Mouse (Mus musculus) cerebellum, postnatal 14 days (tissue): ENCODE data around the gene Tmem121.
A peak's percentile ranks its signal among the peaks of the same experiment; 100 is the strongest.

Experiments used
- DNase-seq, 2 experiments: peaks; one replicate each; pipeline ENCODE4 v3.0.0; 2021; ENCODE audit warnings: mixed read lengths in 2 of 2

Gene Tmem121

GRCm38 (mm10) chr12:113149341-113149740, 36.4 kb upstream of the Tmem121 start:
- DNase-seq: peak in 1 of 2 experiments; percentile 49

GRCm38 (mm10) chr12:113149896-113150295, 35.8 kb upstream of the Tmem121 start:
- no peak for DNase-seq

- DNase-seq: no peak
Measured at GRCm38 (mm10) chr12:113150591-113150990, 35.1 kb upstream of the Tmem121 start.

DNA sequence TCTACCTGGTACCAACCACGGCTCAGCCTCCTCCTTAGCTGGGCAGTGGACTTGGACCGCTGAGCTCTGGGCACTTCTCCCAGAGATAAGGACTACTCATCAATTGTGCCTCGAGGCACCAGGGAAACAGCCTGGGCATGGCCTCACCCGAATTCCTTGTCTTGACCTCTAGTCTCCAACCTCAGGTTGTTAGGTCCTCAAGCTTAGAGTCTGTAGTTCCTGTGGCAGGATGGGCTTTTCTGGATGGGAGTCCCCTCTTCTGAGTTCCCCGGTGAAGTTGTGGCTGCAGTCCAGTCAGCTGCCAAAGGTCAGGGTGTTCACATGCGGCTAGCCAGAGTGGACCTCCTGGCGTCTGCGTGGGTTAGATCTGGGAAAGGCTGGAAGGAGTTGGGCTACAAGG, 34.7 kb upstream of the Tmem121 start:
- no peak for DNase-seq

DNA sequence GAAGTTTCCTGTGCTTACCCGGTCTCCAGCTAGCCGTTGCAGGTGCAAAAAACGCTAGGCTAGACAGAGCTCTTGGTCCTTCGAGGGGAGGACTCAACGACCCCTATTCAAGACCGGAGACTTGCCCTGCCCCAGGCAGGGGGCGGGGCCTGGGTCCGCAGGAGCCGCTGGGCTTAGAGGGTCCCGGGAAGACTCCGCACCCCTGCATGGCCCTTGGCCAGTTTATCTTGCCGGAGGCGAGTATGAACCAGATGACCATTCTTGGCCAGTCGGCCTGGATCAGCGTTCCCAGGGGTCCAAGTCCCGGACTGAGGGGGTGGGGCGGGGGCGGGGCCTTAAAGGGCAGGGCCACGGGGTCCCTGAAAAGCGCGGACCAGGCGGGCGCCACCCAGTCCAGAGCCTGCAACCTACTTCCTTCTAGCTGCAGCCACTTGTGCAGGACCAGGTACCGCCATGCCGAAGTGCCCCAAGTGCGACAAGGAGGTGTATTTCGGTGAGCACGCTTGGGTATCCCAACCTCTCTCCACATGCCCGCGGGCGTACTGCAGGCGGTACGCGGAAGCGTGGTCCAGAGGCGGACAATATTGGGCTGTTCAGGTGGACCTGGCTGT, 34.0 kb upstream of the Tmem121 start:
- no peak for DNase-seq

GRCm38 (mm10) chr12:113152272-113152661, 33.5 kb upstream of the Tmem121 start:
- no peak for DNase-seq

GRCm38 (mm10) chr12:113152991-113153525, 32.7 kb upstream of the Tmem121 start:
- no peak for DNase-seq

DNA sequence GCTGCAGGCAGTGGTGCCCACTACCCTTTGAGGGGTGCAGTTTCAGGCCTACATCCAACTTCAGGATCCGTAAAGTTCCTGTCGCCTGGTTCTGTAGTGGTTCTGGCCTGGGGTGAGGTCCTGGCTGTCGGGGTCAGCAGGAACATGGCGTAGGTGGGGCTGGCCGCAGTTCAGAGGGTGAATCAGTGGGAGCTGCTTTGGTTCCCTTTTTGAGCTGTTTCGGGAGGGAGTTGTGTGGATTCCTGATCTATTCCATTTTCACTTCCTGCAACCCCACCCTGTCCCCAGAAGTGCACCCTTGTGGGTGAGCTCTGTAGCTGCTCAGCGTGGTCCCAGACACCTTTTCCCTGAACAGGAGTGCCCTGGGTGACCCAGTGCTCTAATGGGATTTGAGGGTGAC, 31.8 kb upstream of the Tmem121 start:
- no peak for DNase-seq

- no peak for DNase-seq
Measured at GRCm38 (mm10) chr12:113154747-113155075, 31.0 kb upstream of the Tmem121 start.

GRCm38 (mm10) chr12:113155076-113155771, 30.5 kb upstream of the Tmem121 start:
- DNase-seq: peak; percentile 64

GRCm38 (mm10) chr12:113155887-113156539, 29.7 kb upstream of the Tmem121 start, which contains the start of gene Tedc1:
Gene Tedc1 (plus strand): TSS chr12:113156421.
- peak; percentile 100 for DNase-seq

DNA sequence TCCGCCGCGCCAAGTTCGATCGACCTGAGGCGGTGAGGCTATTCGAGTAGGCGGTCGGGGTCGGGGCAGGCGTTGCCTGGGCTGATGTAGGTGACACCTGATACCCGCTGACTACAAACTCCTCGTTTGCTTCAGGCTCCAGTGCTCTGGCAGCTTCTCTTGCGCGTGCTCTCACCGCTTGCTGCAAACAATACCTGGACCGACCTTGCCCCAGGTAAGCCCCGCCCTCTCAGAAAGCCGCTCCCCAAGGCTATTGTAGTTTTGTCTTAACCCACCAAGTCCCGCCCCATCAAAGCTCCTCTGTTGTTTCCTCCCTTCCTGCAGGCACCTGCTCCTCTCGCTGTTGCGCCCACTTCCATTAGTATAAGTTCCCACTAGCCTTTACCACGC, 29.2 kb upstream of the Tmem121 start:
- no peak for DNase-seq

- peak; percentile 43 to 58 for DNase-seq
Measured at GRCm38 (mm10) chr12:113157002-113157401, 28.7 kb upstream of the Tmem121 start.

- peak in 1 of 2 experiments; percentile 4 for DNase-seq
Measured at GRCm38 (mm10) chr12:113157521-113157920, 28.2 kb upstream of the Tmem121 start.

- DNase-seq: peak in 1 of 2 experiments; percentile 5
Measured at GRCm38 (mm10) chr12:113157971-113158370, 27.8 kb upstream of the Tmem121 start.

DNA sequence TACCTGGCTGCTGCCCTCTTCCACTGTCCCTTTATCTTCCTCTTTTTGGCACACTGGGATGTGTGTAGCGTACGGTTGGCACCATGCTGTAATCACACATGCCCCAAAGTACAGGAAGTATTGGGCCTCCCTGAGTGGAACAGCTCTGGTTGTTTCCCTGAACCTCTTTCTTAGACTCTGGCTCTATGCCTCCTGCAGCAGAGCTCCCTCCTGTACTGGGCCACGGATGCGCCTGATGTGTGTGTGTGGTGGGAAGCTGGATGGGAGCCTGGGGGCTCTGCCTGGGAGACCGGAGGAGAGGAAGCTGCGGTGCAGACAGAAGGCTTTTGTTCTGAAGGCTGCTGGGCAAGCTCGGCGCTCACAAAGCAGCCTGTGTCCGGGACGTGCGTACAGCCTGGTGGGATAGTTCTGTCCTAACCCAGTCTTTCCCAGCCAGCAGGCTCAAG, 22.1 kb upstream of the Tmem121 start:
- no peak for DNase-seq

DNA sequence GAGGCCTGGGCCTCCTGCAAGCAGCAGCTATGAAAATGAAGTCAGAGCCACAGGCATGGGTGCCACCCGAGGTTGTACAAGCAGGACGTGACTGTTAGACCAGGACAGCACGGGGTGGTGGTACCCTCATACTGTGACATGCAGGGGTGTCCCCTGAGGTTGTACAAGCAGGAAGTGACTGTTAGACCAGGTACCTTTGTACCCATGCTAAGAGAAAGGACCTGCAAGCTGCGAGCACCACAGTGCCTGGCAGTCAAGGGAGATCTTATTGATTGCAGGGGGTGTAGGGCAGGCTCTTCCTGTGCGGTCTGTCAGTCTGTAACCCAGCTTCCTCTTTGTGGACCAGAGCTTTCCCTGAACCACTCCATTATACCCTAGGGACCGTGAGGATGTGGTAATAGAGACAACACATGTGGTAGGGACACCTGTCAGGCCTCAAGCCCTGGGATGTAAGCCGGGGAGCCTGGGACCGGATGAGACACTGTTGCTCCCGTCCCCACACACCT, 17.6 kb upstream of the Tmem121 start:
- DNase-seq: no peak

GRCm38 (mm10) chr12:113176960-113177725, 8.6 kb upstream of the Tmem121 start:
- no peak for DNase-seq

DNA sequence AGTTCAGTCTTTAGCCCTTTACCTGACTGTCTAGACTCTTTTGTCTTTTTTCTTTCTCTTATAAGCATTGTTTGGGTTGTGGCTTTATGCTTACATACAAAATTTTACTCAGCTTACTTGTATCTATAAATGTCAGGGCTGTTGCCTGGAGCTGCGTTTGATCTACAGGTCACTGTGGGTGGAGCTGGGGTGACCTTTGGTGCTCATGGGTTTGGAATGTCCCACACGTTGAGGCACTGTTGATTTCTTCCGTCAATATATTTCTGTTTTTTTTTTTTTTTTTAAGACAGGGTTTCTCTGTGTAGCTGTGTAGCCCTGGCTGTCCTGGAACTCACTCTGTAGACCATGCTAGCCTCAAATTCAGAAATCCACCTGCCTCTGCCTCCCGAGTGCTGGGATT, 4.7 kb upstream of the Tmem121 start:
- no peak for DNase-seq

- DNase-seq: no peak
Measured at GRCm38 (mm10) chr12:113184945-113185344, 785 bp upstream of the Tmem121 start.

DNA sequence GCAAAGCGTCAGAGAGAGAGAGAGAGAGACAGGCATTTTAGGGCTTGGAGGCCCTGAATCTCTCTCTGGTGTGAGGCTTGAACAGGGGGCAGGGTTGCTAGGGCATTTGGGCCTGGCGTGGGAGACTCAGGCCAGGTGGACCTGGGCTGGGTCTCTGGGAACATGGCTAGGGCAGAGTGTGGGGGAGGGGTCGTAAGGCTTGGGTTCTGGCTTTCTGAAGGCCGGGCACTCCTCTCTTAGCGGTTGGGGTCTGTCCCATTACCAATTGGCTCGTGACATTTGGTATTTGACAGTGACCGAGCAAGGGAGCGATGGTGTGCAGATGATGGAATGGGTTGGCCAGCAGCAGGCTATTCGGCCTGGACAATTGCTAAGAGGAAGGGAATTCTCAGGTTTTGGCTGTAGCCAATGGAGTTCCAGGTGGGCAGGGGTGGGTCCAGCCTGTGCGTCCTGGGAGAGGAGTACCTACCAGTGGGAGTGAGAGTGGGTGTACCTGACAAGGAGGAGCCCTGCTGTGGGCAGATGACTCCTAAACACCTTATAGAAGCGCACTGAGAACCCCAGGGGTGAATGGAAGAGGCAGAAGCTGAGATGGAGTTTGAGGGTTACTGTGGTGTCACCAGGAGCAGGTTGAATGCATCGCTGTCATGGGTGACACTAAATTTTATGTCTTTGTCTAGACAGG, 738 bp downstream of the Tmem121 start:
- peak; percentile 46 to 61 for DNase-seq

- peak in 1 of 2 experiments; percentile 39 for DNase-seq
Measured at GRCm38 (mm10) chr12:113187011-113187375, 1.3 kb downstream of the Tmem121 start.
